Mouse (Mus musculus) 3134 (cell line): ENCODE data around the gene Defb22.

ENCODE experiments used
- DNase-seq: peaks from one replicate; pipeline ENCODE4 v3.0.0-alpha.2; 2011; ENCODE audit warnings: low spot score; ENCODE audit not compliant: insufficient read length; ENCODE audit errors: extremely low read depth

The Defb22 gene

DNA sequence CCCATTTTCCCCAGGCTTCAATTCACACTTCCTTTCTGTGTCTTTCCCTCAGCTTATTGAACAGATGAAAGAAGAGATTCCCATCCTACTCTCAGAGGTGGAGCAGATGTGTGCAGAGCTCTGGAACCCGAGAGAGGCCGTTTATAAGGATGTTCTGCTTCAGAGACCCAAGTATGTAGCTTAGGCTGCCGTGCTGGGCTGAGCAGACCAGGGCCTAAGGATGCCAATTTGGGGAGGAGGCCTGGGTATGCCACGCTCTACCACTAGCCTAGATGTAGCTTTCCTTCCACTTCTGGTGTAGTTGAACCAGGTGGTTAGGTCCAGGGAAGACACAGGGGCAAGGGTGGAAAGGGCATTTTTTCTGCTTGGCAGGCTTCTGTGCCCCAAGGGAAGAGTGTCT, 47.6 kb downstream of the Defb22 start:
- DNase-seq = no peak

DNA sequence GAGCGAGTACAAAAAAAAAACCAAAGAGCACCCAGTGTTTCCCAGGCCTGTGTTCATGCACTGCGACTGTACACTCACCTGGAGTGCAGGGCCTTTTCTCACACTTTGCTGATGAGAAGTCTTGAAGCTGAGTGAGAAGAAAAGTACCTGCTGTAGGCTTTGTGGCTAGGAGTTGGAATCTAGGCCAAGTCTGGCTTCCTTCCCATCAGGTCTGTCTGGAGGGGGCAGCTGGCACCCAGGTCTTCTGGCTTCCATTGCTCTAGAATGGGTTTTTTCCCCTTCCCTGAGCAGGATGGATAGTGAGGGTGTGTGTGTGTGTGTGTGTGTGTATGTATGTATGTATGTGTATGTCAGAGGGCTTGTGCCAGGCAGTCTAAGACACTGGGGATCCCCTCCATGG, 50.1 kb downstream of the Defb22 start:
- DNase-seq = no peak

DNA sequence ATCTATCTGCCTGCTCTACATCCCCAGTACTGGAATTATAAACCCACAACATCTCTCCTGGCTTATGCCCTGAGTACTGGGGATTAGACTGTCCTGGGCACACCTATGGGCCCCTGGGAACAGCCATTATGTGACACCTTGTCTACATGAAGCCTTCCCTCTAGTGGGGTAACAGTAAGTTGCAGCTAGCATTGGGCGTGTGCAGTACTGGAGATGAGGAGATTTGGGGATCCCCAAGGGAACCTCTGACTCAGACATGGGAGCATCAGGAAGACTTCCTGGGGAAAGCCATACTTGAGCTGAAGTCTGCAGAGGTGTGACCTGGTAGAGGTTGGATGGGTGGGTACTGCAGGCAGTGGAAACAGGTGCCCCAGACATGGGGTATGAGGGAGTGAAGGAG, 51.0 kb downstream of the Defb22 start:
- no peak for DNase-seq

DNA sequence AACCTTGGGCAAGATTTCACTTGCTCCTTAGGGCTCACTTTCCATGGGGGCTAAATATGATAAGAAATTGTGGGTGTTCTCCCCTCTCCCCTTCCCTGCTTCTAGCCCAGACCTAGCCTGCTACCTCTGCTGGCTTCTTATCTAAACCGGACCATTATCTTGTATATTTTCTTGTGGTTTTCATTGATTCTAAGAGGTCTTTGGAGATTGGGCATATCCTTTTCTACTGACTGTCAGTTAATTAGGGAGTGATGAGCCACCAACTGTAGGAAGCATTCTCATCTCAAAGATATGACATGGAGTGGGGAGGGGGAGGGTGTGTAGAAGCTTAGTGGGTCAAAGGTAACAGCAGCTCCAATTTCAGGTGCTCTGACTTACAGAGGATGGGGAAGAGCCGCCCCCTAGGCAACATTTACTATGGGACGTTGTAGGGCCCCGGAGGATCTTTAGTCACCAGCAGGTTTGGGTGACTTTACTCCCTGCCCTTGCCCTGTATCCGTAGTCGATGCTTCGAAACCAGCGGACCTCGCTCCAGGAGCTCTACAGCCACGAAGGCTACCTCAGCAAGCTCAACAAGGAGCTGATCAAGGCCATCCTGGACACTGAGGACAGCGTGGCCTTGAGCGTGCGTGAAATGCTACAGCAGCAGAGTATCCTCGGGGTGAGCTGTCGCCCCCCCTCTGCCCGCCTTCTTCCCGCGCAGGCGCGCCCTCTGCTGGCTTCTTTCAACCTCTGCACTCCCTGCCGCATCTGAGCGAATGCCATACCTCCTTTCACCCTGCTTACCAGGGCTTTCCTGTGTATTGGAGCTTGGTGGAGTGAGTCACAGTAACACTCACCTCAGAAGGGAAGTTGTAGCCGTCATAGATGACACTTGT, 52.7 kb downstream of the Defb22 start:
- peak; percentile 74 for DNase-seq

DNA sequence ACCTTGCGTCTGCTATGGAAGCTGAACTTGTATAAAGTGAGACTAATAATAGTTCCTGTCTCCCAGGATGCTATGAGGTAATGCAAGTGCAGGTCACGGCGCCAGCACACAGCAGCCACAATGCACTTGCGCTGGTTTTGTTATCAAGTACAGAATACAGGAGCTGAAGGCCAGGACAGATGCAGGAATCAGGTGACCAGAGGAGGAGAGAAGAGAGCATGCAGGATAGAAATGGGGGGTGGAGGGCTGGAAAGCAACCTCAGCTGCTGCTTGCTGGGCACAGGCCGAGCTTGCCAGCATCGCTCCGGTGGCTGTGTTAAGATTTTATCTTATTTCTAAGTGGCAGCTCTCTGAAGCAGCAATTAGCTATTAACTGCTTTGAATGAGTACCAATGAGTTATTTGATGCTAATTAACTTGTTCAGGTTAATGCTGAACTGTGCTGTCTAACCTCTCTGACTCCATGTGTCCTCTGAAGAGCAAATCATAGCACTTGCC, 53.5 kb downstream of the Defb22 start:
- DNase-seq = no peak
